Mouse (Mus musculus) ZHBTc4 (cell line): Measurements from ENCODE around the gene S100a6.

Experiments
- DNase-seq: peaks from one replicate; pipeline ENCODE4 v3.0.0-alpha.2; 2011; ENCODE audit warnings: low read depth, low spot score

S100a6 gene

GRCm38 (mm10) chr3:90626266-90627021 is 13.8 kb downstream of the S100a6 start:
- DNase-seq, result no peak

DNA sequence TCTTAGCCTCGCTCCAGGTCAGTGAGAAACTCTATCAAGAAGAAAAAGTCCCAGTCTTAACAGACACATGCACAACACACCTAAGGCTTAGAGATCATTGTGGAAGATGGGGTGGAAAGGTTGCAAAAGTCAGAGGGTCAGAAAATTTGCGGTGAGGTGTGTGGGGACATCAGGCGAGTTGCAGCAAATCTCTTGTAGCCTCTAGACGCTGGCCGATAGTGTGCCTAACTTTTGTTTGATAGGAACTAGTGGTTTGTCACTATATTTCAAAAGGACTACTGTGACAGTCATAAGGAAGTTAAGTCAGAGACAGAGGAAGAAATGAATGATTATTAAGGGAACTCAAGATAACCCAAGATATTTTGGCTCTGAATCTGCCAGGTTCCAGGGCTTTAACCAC is 14.7 kb downstream of the S100a6 start:
- no peak for DNase-seq

- no peak for DNase-seq
These were observed 15.1 kb downstream of the S100a6 start for GRCm38 (mm10) chr3:90627807-90628206.

- no peak for DNase-seq
These were observed 16.6 kb downstream of the S100a6 start for GRCm38 (mm10) chr3:90629298-90629697.

DNA sequence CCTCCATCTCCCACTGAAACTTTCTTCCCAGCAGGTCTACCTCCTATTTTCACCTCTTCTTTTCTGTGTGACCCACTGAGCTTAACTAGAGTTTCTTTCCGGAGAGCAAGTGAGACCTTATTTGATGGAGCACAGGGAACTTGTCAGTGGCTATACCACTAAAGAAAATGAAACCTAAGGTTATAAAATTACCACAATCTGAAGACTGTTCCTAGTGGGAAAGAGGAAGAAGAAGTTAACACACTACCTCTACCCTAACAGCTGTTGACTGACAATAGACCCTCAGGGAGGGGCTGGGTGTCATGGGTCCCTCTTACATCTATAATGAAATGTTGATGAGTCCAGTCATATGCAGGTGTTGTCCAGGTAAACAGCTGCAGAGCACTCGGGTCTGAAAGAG is 19.3 kb downstream of the S100a6 start:
- no peak for DNase-seq

- no peak for DNase-seq
These were observed 26.0 kb downstream of the S100a6 start for GRCm38 (mm10) chr3:90638511-90639275.

DNA sequence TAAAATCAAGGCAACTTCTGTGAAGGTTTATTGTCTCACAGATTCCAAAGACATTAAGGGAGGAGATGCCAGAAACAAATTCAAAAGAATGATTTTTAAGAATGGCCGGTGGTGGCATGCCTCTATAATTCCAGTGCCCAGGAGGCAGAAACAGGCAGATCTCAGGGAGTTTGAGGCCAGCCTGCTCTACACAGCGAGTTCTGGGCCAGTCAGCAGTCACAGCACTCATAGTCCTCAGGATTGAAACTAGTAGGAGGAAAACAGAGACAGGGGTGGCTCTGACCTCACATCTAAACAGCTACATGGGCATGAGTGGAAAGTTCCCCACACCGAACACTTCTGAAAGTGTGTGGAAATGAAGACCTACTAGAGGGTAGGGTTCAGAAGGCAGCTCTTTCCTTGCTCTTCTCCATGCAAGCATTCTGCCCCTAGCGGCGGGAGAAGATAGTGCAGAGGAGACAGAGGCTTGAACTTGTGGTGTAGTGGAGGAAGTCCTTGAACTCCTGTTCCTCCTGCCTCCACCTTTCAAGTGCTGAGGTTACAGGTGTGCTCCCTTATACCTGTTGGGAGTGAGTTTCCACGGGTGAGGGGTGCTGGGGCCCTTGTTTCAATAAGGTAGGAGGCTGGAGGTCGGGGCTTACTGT is 27.0 kb downstream of the S100a6 start:
- peak; percentile 74 for DNase-seq

DNA sequence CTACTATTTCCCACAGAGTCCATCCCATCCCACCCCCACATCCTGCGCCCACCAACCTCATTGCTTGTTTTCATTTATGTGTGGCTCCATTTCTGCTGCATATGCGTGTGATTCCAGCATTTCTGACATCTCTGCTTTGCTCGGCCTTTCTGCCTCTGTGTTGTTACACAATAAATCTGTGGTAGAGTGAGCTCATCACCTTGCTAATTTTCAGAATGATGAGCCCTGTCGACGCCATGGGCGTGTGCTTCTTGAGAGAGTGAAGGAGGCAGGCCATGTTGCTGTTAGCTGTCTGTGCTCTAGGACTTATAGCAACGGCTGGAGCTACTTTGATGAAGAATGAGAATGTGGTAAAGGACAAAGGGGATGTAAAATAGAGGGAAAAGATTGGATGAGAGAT is 28.3 kb downstream of the S100a6 start:
- no peak for DNase-seq

GRCm38 (mm10) chr3:90644220-90644619 is 31.5 kb downstream of the S100a6 start:
- DNase-seq, result peak; percentile 46

- DNase-seq, result no peak
These were observed 34.6 kb downstream of the S100a6 start for GRCm38 (mm10) chr3:90647291-90647690.

GRCm38 (mm10) chr3:90648981-90649380 is 36.3 kb downstream of the S100a6 start:
- no peak for DNase-seq

DNA sequence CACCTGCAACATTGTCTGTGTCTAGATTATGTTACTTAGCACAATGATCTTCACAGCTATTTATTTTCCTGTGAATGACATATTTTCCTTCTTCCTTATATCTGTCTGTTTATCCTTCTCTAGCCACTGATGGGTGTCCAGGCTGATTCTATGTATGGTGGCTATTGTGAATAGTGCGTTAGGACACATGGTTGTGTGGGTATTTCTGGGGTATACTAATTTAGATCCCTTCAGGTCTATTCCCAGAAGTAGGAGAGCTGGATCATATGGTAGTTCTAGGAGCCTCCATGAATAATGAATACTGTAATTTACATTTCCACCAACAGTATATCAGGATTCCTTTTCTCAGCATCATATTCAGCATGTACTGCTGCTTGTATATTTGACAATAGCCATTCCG is 37.1 kb downstream of the S100a6 start:
- DNase-seq, result no peak

DNA sequence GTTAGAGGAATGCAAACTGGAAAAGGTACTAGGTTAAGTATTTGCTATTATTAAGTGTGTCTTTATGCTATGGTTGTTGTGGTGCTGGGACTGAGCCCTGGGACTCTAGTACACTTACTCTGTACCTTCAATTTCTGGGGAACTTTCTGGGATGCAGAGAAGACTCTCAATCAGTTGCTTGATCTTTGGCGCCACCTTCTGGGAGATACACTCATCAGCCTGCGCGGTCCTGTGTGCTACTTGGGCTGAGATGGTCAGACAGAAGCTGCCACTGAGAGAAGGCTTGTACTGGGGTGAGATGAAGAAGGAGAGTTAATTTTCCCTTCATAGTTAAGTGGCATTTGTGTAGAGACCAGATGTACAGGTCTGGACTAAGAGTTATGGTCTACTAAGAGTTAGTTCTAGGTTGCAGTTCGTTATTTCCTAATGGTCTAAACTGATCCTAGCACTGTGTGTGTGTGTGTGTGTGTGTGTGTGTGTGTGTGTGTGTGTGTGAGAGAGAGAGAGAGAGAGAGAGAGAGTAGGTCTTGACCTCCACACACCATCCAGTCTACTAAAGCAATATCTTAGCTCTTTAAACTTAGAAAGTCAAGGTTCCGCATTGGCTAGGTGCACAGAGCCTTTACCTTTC is 40.3 kb downstream of the S100a6 start:
- DNase-seq, result peak; percentile 77

DNA sequence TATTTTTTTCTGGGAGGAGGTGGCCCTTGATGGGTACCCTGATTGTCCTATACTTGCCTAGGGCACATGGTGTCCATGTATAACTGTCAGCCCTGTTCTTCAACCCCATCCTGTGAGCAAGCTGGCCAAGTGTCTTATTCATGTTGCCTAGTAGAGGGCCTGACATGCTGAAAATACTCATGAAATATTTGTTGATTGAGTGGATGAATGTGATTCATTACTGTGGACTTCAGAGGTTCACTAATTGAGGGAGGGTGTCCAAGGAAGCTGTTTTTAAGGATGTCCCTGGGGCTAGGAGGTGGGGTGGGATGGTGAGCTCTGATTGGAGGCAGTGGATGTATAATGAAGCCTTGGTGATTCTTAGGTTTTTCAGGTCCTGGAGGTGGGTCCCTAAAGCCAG is 41.0 kb downstream of the S100a6 start, which contains the start of gene S100a7a:
TSS of gene S100a7a (plus strand) at position 301 of the 400 bp plus-strand sequence.
- DNase-seq, result no peak

DNA sequence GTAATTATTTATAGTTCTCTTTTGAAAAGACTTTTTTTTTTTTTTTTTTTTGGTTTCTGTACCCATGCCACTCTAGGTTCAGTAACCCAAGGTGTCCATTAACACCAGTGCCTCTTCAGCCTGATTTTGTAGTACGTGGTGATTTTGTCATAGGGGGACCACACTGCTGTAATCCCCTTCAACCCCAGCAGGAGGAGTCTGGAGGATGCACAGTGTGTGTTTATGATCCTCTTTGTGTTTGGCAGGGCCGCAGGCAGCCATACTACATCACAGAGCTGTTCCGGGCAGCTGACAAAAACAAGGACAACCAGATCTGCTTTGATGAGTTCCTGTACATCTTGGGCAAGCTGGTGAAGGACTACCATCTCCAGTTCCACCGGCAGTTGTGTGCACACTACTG is 44.7 kb downstream of the S100a6 start:
- DNase-seq, result peak; percentile 48

DNA sequence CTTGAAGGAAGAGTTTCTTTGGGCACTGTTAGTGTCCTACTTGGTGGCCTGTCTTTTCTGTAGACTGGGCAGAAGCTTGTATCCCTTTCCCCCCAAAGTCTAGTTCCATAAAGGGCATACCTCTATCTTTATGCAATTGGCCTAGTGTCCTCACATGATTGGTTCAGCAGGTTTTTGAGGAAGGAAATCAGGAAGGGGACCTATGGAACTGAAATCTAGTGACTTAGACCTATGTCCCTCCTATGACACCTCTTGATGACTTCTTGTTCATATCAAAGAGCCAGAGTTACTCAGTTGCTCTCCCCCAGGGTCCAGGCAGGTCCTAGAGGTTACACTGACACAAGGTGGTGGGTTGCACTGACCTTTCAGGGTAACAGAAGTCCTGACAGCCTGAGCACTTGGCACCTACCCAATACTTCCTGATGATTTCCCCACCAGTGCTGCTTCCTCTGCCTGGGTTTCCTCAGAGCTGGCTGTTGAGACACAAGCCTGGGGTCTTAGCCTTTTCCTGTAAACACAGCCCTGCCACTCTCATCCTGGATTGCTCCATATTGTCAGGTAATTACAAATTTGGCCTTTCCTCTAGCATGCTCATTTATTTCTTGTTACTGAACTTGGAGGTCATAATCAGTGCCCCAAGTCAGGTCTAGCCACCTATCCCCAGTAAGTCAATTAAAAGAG is 46.8 kb downstream of the S100a6 start:
- DNase-seq, result no peak

DNA sequence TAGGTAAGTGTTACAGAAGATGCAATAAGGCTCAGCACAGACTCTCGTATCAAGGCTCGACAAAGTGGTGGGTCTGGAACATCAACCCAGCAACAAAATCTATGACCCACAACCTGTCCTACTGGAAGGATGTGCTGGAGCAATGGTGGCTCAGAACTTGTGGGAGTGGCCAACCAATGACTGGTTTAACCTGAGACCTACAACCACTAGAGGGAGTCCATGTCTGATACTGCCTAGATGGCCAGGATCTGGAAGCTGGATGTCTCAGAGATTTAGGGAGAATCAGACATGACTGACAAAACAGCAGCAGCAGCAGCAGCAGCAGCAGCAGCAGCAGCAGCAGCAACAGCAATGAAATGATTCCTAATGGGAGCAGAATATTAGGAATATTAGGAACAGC is 51.5 kb downstream of the S100a6 start:
- DNase-seq, result peak; percentile 64

- DNase-seq, result peak; percentile 12
These were observed 56.2 kb downstream of the S100a6 start, which contains the start of gene S100a8 for GRCm38 (mm10) chr3:90668846-90669245. Gene S100a8 (plus strand): TSS chr3:90668978.
